Mouse (Mus musculus) thymus, postnatal 10 days (tissue): Measurements from ENCODE around the gene Whrn.

ENCODE experiments used
- DNase-seq, 2 experiments: peaks; one replicate each; pipeline ENCODE4 v3.0.0; 2021; ENCODE audit warnings: low spot score in 2 of 2

The Whrn gene

GRCm38 (mm10) chr4:63452555-63452954, 43.2 kb downstream of the Whrn start:
- no peak for DNase-seq

DNA sequence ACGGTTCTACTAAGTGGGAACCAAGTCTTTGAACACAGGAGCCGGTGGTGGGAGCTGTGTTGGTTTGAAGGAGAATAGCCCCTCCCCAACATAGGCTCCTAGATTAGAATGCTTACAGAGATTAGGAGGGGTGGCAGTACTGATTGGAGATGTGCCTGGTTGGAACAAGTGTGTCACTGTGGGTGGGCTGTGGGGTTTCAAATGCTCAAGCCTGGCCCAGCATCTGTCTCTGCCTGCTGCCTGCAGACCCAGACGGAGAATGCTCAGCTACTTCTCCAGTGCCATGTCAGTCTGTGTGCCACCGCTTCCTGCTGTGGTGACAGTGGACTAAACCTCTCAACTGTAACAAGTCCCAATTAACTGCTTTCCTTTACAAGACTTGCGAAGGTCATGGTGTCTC, 45.2 kb downstream of the Whrn start:
- DNase-seq = no peak

DNA sequence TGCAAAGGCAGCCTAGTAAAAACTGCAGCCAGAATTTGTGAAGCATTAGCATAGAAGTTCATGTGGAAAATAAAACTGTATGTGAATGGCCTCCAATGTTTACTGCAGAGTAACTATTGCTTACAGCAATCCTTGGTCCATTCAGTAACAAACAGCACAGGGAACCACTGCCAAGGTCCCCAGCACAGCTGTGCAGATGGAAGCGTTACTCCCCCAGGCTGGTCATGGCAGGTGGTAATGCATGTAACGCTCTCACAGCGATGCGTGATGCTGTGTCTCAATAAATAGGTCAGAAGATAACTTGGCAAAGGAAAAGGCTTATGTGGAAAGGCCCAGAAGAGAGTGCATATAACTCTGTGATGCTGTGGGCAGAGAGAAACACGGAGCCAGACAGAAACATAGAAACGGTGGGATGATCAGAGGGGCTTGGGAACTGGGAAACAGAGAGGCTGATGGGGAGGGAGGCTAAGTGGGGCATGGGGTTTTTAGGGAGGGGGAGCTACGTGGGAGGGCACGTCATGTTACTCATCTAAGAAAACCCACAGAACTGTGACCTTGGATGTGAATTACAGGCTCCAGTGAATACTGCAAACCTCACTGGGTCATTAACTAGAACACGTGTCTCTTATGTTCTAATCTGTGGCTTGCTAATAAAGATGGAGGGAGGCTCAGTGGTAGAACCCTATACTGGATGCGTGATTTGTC, 51.3 kb downstream of the Whrn start:
- DNase-seq = no peak

DNA sequence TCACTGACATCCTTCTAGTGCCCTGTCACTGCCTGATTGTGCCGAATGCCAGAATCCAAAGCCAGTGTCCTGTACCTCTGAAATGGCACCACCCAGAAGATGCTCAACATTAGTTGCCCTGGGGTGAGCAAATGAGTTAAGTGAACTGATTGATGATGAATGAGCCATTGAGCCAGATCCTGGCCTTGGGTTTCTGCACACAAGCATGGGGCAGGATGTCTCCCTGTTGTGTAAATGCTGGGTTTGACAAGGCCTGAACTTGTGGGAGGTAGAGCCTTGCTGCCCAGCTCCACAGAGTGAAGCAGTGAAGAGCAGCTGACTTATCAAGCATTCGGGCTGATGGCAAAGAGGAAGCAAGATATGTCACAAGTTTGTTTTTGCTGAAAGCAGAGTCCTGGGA, 52.7 kb downstream of the Whrn start:
- no peak for DNase-seq

- DNase-seq = no peak
Measured at GRCm38 (mm10) chr4:63441616-63442015, 54.2 kb downstream of the Whrn start.

- DNase-seq = no peak
Measured at GRCm38 (mm10) chr4:63440262-63440661, 55.5 kb downstream of the Whrn start.

DNA sequence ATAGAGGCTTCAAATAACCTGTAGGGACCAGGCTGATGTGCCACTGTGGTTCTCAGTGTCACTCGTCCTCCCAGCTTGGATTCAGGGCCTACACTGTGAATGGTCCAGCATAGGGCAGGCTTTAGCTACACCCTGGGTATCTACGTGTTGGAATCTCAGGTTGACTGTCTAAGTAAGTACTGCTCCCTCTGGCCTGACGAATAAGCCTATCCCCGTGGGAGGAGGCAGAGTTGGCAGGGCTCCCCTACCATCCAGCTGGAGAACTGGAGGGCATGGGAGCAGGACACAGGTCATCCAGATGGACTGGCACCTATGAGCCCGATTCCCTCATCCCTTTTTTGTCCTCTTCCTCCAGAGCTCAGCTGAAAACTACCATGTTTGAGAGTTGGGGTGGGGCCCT, 57.8 kb downstream of the Whrn start:
- no peak for DNase-seq

DNA sequence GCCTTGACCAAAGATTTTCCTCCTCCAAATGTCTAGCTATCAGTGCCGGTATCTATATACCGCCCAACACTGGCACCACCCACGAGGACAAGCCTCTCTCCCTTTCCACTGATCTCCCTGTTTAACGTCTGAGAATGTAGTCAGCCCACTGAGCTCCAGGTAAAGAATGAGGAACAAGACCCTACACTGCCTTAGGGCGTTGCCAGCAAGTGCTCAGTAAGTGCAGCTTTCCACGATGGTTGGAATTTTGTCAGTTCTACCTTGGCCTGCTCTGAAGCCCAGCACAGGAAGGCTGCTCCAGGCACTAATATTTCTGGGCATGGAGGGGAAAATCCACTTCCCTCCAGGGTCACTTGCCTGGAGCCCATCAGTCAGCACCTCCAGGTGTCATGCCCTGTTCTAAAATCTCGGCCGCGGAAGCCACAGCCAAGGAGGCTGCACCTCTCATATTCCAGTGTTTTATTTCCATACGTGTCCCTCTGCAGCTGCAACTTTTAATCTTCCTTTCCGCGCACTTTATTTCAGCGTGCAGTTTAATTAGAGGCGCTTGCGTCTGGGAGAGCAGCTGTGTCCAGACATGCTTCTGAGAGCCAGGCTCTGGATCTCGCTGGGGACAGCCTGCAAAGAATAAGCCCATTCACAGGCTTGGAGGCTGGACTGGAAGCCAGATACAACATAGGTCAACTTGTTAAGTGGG, 58.5 kb downstream of the Whrn start:
- no peak for DNase-seq

DNA sequence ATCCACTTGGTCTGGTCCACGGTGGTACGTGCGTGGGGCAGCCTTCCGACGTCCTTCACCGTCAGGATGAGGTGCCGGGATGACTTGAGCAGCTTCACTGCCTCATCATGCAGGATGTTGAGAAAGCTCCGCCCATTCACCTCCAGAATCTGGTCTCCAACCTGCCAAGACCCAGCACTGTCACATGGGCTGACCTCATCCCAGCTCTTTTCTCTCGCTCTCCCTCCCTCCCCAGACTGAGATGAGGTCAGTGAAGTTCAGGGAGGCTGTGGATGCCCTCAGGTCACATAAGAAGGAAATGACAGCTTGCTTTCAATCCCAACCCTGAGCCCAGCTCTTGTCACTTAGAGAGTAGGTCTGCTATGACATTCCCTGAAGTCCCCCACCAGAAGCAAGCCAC, 60.4 kb downstream of the Whrn start:
- no peak for DNase-seq

GRCm38 (mm10) chr4:63431098-63431497, 64.7 kb downstream of the Whrn start:
- no peak for DNase-seq

DNA sequence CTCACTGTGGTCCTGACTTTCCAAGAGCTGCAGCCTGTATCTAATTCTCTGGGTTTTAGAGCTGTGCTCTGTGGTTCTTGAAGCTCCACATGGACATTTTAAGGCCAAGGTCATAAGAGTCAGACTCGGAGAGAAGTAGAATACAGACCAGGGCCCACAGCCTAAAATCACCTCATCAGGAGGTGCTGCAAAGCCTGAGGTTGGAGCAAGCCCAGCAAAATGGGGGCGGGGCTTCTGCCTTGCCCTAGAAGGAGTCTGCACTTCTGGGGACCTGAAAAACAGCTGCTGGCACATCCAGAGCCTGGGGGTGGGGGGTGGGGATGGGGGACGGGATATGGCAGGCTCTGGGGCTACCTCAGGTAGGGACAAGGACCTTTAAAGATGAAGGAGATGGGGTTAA, 65.4 kb downstream of the Whrn start:
- no peak for DNase-seq

- no peak for DNase-seq
Measured at GRCm38 (mm10) chr4:63426308-63426707, 69.5 kb downstream of the Whrn start.

GRCm38 (mm10) chr4:63423811-63424210, 72.0 kb downstream of the Whrn start:
- DNase-seq = no peak

- no peak for DNase-seq
Measured at GRCm38 (mm10) chr4:63423231-63423630, 72.6 kb downstream of the Whrn start.

DNA sequence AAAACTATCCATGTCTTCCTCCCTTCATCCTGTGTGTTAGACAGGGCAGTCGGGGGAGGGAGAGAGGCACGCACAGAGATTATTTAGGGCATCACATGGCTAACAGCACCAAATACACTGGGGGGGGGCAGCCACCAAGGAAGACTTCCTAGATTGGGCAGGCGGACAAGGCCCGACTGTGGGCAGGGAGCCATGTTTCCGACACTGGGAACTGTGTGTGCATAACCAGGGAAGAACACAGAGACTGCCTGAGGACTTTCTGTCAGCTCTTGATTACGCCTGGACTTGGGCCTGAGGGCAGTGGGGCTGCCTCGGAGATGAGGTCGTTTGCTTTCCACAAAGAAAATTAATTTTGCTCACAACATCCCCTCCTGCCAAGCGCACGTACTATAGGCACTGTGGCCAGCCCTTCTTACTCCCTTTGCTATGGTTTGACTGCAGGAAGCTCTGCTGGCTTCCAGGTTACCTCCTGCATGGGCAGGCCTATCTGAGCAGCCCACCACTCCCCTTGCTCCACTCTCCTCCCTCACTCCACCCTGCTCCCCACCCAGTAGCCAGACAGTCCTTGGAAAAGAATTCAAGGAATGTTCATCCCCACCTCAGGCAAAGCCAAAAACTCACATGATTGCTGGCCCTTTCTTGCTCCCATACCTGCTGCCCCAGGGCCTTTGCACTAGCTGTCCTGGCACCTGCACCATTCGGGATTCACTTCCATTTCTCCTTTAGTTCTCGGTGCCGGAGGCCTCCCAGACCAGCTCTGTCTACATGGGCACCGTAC, 75.5 kb downstream of the Whrn start:
- no peak for DNase-seq

DNA sequence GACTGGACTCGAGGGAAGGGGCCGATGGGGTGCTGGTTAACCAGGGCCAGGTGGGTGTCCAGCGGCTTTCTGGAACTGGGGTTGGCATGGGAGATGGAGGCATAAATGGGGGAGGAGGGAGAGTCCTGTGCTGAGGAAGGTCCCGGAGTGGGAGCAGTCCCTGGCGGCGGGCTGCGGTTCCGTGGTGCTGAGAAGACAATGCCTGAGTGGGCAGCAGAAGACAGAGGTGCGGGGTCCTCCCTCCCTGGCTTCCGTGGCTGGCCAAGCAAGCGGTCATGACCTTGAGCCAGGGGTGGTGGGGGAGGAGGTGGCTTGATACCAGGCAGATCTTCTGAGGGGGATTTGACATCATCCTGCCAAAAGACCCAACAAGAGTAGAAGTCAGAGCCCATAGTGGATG, 77.5 kb downstream of the Whrn start:
- DNase-seq = no peak

DNA sequence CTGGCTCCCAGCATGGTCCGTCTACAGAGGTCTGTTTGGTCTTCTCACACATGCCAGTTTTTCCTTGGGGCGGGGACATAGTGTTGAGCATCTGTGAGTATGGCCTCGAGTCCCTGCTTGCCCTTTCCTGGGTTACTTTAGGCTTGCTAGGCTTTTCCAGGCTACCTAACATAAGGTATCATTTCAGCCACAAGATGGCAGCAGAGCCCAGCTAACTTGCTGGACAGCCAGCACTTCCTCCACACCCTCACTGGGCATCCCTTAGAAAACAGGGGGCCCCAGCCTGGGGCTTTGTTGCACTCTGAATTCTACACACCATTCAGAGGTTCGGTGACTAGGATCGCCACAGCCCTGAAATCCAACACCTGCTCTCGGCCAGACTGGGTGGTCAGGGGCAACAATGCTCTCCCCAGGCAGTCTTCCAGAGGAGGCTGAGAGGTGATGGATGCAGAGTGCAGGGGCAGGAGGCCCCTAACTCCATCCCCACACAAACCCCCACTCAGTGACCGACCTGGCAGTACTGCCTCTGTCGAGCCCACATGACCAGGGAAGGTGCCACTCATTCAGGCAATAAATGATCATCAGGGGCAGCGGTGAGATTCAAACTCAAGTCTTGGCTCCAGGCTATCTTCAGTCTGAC, 78.4 kb downstream of the Whrn start:
- DNase-seq = peak; percentile 48 to 88

- DNase-seq = peak in 1 of 2 experiments; percentile 28
Measured at GRCm38 (mm10) chr4:63414951-63415350, 80.8 kb downstream of the Whrn start.

- DNase-seq = no peak
Measured at GRCm38 (mm10) chr4:63411222-63411621, 84.6 kb downstream of the Whrn start.

DNA sequence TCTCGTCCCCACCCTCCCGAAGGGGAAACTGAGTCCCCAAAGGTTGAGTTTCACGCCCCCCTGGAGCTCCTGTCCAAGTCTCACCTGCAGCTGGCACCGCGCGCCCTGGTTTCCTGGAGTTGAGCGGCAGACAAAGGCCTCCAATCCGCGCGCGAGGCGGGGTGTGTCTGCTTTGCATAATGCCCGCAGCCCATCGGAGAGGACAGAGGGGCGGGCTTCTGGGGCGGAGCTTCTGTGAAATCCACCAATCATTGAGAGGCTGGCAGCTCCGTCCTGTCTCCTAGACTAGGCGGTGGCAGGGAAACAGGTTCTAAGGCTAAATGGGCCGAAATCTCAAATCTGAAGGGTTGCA, 85.2 kb downstream of the Whrn start:
- DNase-seq = peak; percentile 95 to 96

- DNase-seq = peak; percentile 68 to 75
Measured at GRCm38 (mm10) chr4:63409908-63410582, 85.7 kb downstream of the Whrn start.
